Mouse (Mus musculus) MEL (cell line): ENCODE data around the gene Agt. TPM values are rescaled to one million over a fixed set of nuclear protein-coding genes. Genes with fewer than 3 reads are reported as not detected.

Source experiments
- DNase-seq: peaks from one replicate; pipeline ENCODE4 v3.0.0; 2011; ENCODE audit warnings: low read depth, low spot score
- H3K27ac ChIP-seq: 2 replicates; pipeline ENCODE4 v1.5.1; 2012; ENCODE audit warnings: low read depth, mild to moderate bottlenecking, control low read depth, low read length, moderate library complexity; ENCODE audit not compliant: control insufficient read depth
- H3K27me3 ChIP-seq, 2 experiments: fragments of 150-350 bp in 1 of 2; sonication (generic) in 1 of 2; 2 replicates each; pipeline ENCODE4 v1.6.1; 2012; ENCODE audit warnings: low read length in 2 of 2, mild to moderate bottlenecking in 2 of 2, improper control_type of control experiment in 1 of 2, moderate library complexity in 1 of 2; ENCODE audit not compliant: insufficient read depth in 2 of 2, control insufficient read depth in 1 of 2
- H3K36me3 ChIP-seq, 2 experiments: 2 replicates each; pipeline ENCODE4 v1.6.1; 2012 to 2014; ENCODE audit warnings: low read length in 2 of 2, improper control_type of control experiment in 1 of 2, inconsistent platforms in 1 of 2, mild to moderate bottlenecking in 1 of 2; ENCODE audit not compliant: insufficient read depth in 2 of 2, control insufficient read depth in 1 of 2
- H3K4me1 ChIP-seq, 2 experiments: fragments of 150-350 bp in 1 of 2; sonication (generic) in 1 of 2; 2 replicates each; pipeline ENCODE4 v1.6.1; 2012; ENCODE audit warnings: low read length in 2 of 2, improper control_type of control experiment in 1 of 2, mild to moderate bottlenecking in 1 of 2; ENCODE audit not compliant: insufficient read depth in 2 of 2, control insufficient read depth in 1 of 2
- H3K4me3 ChIP-seq, 2 experiments: fragments of 150-350 bp in 1 of 2; sonication (generic) in 1 of 2; 2 replicates each; pipeline ENCODE4 v1.5.1; 2012; ENCODE audit warnings: low read depth in 2 of 2, low read length in 2 of 2, mild to moderate bottlenecking in 2 of 2, moderate library complexity in 2 of 2, control low read depth in 1 of 2, improper control_type of control experiment in 1 of 2; ENCODE audit not compliant: control insufficient read depth in 1 of 2, insufficient read depth in 1 of 2
- H3K79me2 ChIP-seq: 2 replicates; pipeline ENCODE4 v1.6.1; 2012; ENCODE audit warnings: mild to moderate bottlenecking, low read length, moderate library complexity; ENCODE audit not compliant: control insufficient read depth, poor library complexity, insufficient read depth
- H3K9ac ChIP-seq: 2 replicates; pipeline ENCODE4 v1.6.1; 2012; ENCODE audit warnings: low read depth, mild to moderate bottlenecking, control low read depth, low read length, moderate library complexity; ENCODE audit not compliant: control insufficient read depth, poor library complexity, severe bottlenecking
- H3K9me3 ChIP-seq: fragments of 150-350 bp; sonication (generic); replicated peaks from 2 replicates; pipeline ENCODE4 v1.6.1; 2012; ENCODE audit warnings: mild to moderate bottlenecking, low read length, improper control_type of control experiment, moderate library complexity; ENCODE audit not compliant: insufficient read depth
- BHLHE40 ChIP-seq: IDR thresholded peaks from 2 replicates; pipeline ENCODE4 v1.6.1; 2012; ENCODE audit warnings: low read depth, mild to moderate bottlenecking, inconsistent platforms, low read length, improper control_type of control experiment, borderline replicate concordance
- CHD1 ChIP-seq: IDR thresholded peaks from 2 replicates; pipeline ENCODE4 v1.6.1; 2012; ENCODE audit warnings: low read depth, mild to moderate bottlenecking, inconsistent platforms, low read length, improper control_type of control experiment
- EP300 ChIP-seq, 2 experiments: IDR thresholded peaks; 2 replicates each; pipeline ENCODE4 v1.6.1; 2011; ENCODE audit warnings: improper control_type of control experiment in 2 of 2, low read length in 2 of 2, low read depth in 1 of 2, mild to moderate bottlenecking in 1 of 2
- GABPA ChIP-seq: IDR thresholded peaks from 2 replicates; pipeline ENCODE4 v1.6.1; 2012; ENCODE audit warnings: low read depth, mild to moderate bottlenecking, inconsistent platforms, low read length, improper control_type of control experiment, moderate library complexity
- GATA1 ChIP-seq: IDR thresholded peaks from 2 replicates; pipeline ENCODE4 v1.6.1; 2011; ENCODE audit warnings: low read depth, low read length, improper control_type of control experiment
- JUND ChIP-seq: IDR thresholded peaks from 2 replicates; pipeline ENCODE4 v1.6.1; 2011; ENCODE audit warnings: low read depth, mild to moderate bottlenecking, improper control_type of control experiment, low read length
- KAT2A ChIP-seq: conservative IDR thresholded peaks from 2 replicates; pipeline ENCODE4 v1.6.1; 2012; ENCODE audit warnings: low read depth, low read length, improper control_type of control experiment, inconsistent platforms
- MAFK ChIP-seq: IDR thresholded peaks from 2 replicates; pipeline ENCODE4 v1.6.1; 2011; ENCODE audit warnings: low read depth, mild to moderate bottlenecking, low read length, improper control_type of control experiment, borderline replicate concordance
- MAX ChIP-seq: IDR thresholded peaks from 2 replicates; pipeline ENCODE4 v1.6.1; 2011; ENCODE audit warnings: low read length, improper control_type of control experiment
- MAZ ChIP-seq: IDR thresholded peaks from 2 replicates; pipeline ENCODE4 v1.6.1; 2012; ENCODE audit warnings: low read depth, mild to moderate bottlenecking, inconsistent platforms, low read length, improper control_type of control experiment
- MEF2A ChIP-seq: IDR thresholded peaks from 2 replicates; pipeline ENCODE4 v1.6.1; 2014; ENCODE audit warnings: low read depth, mild to moderate bottlenecking, inconsistent platforms, low read length, improper control_type of control experiment; ENCODE audit not compliant: poor library complexity, insufficient replicate concordance, severe bottlenecking; ENCODE audit errors: extremely low read depth
- MXI1 ChIP-seq: IDR thresholded peaks from 2 replicates; pipeline ENCODE4 v1.6.1; 2011; ENCODE audit warnings: mild to moderate bottlenecking, low read depth, low read length, improper control_type of control experiment
- MYB ChIP-seq: IDR thresholded peaks from 2 replicates; pipeline ENCODE4 v1.6.1; 2011; ENCODE audit warnings: mild to moderate bottlenecking, low read depth, low read length, improper control_type of control experiment
- NRF1 ChIP-seq: IDR thresholded peaks from 2 replicates; pipeline ENCODE4 v1.6.1; 2014; ENCODE audit warnings: low read depth, mild to moderate bottlenecking, inconsistent platforms, low read length, improper control_type of control experiment, moderate library complexity; ENCODE audit not compliant: poor library complexity, insufficient read depth, severe bottlenecking
- POLR2AphosphoS2 ChIP-seq: IDR thresholded peaks from 2 replicates; pipeline ENCODE4 v1.6.1; 2011; ENCODE audit warnings: low read length, improper control_type of control experiment
- RAD21 ChIP-seq: IDR thresholded peaks from 2 replicates; pipeline ENCODE4 v1.6.1; 2011; ENCODE audit warnings: mild to moderate bottlenecking, low read depth, low read length, improper control_type of control experiment
- TCF12 ChIP-seq: IDR thresholded peaks from 2 replicates; pipeline ENCODE4 v1.6.1; 2014; ENCODE audit warnings: low read depth, mild to moderate bottlenecking, inconsistent platforms, low read length, improper control_type of control experiment, moderate library complexity
- USF1 ChIP-seq: IDR thresholded peaks from 2 replicates; pipeline ENCODE4 v1.6.1; 2014; ENCODE audit warnings: low read depth, mild to moderate bottlenecking, inconsistent platforms, low read length, improper control_type of control experiment, moderate library complexity
- USF2 ChIP-seq, 2 experiments: IDR thresholded peaks; 2 replicates each; pipeline ENCODE4 v1.6.1; 2011 to 2012; ENCODE audit warnings: improper control_type of control experiment in 2 of 2, low read length in 2 of 2, borderline replicate concordance in 1 of 2, inconsistent platforms in 1 of 2, low read depth in 1 of 2, mild to moderate bottlenecking in 1 of 2; ENCODE audit not compliant: insufficient read depth in 1 of 2
- ZMIZ1 ChIP-seq: IDR thresholded peaks from 2 replicates; pipeline ENCODE4 v1.6.1; 2012; ENCODE audit warnings: low read depth, mild to moderate bottlenecking, inconsistent platforms, low read length, improper control_type of control experiment, moderate library complexity
- polyA plus RNA-seq, 2 experiments: library from polyadenylated mRNA; stranded (reverse) in 1 of 2; unstranded in 1 of 2; fragments of >175 nt in 1 of 2; fragments of >200 nt in 1 of 2; gene quantifications; 2 replicates each; pipeline versions ENCODE4 v1.2.1 to v1.2.4; 2012; ENCODE audit warnings: low replicate concordance in 2 of 2, low read depth in 1 of 2; ENCODE audit not compliant: insufficient read length in 2 of 2, insufficient read depth in 1 of 2, missing spikeins in 1 of 2
- total RNA-seq: library from RNA; depleted of rRNA; stranded (reverse); fragments of 300-350 nt; gene quantifications from 2 replicates; pipeline ENCODE4 v1.2.3, GENCODE M21; 2012

Agt gene
- total and polyA plus RNA-seq, 3 experiments, result not detected

- Histone ChIP-seq H3K27ac (no peak overlapping the region), H3K4me3 (no peak overlapping the region), H3K79me2 (no peaks in the 10 kb centered on the region), H3K27me3 (no peaks in the 10 kb centered on the region), H3K36me3 (peaks cover 0 to 1% of the 10 kb centered on the region in 2 experiments; a peak in 1 of 4 replicates), H3K4me1 (no peaks in the 10 kb centered on the region), H3K9me3 (no peaks in the 10 kb centered on the region), H3K9ac (no peak overlapping the region)
- TF ChIP-seq USF2 (IDR thresholded peaks at IDR 0.05; ENCODE audit: borderline replicate concordance in 1 of 2, insufficient read depth in 1 of 2, low read depth in 1 of 2, low read length in 2 of 2) (no peak), ZMIZ1 (no peak), EP300 (IDR thresholded peaks at IDR 0.05; ENCODE audit: low read depth in 1 of 2, low read length in 2 of 2) (no peak), CHD1 (no peak), USF1 (no peak), BHLHE40 (no peak)
- no peak for DNase-seq
Measured at GRCm38 (mm10) chr8:124548187-124548586, 21.3 kb downstream of the Agt start.

GRCm38 (mm10) chr8:124547269-124547668 is 22.2 kb downstream of the Agt start:
- Histone ChIP-seq H3K9me3 (no peaks in the 10 kb centered on the region), H3K9ac (no peak overlapping the region), H3K36me3 (peaks cover 0 to 2% of the 10 kb centered on the region in 2 experiments; a peak in 1 of 4 replicates), H3K27ac (no peak overlapping the region), H3K4me1 (no peaks in the 10 kb centered on the region), H3K79me2 (no peaks in the 10 kb centered on the region), H3K4me3 (no peak overlapping the region), H3K27me3 (no peaks in the 10 kb centered on the region)
- TF ChIP-seq POLR2AphosphoS2, result no peak
- TF ChIP-seq NRF1, result no peak
- TF ChIP-seq MXI1, result no peak
- TF ChIP-seq MAFK, result no peak
- TF ChIP-seq GABPA, result no peak
- no peak for TF ChIP-seq BHLHE40
- no peak for TF ChIP-seq GATA1
- TF ChIP-seq CHD1, result no peak
- no peak for TF ChIP-seq MEF2A
- no peak for TF ChIP-seq KAT2A
- TF ChIP-seq RAD21, result no peak
- no peak for TF ChIP-seq MYB
- no peak for TF ChIP-seq JUND
- TF ChIP-seq MAX, result no peak
- no peak for TF ChIP-seq TCF12
- TF ChIP-seq MAZ, result no peak
- no peak for TF ChIP-seq ZMIZ1
- DNase-seq, result no peak
